Mouse (Mus musculus) hindbrain, postnatal 0 days (tissue): Measurements from ENCODE around the gene Peli2. TPM values are rescaled to one million over a fixed set of nuclear protein-coding genes. Genes with fewer than 3 reads are reported as not detected.

Experiments
- ATAC-seq: fragments of 200-750 bp; cut with Nextera tagmentation; 2 replicates; pipeline ENCODE4 v1.8.0; 2017; ENCODE audit warnings: mild to moderate bottlenecking, moderate TSS enrichment, moderate library complexity
- DNase-seq: peaks from one replicate; pipeline ENCODE4 v3.0.0-alpha.2; 2015; ENCODE audit warnings: low spot score
- H3K27ac ChIP-seq: fragments of 300-500 bp; sonication (generic); 2 replicates; pipeline ENCODE4 v1.5.1; 2014; ENCODE audit warnings: mild to moderate bottlenecking
- H3K27me3 ChIP-seq: fragments of 300-500 bp; sonication (generic); 2 replicates; pipeline ENCODE4 v1.6.1; 2014; ENCODE audit warnings: low read length, mixed read lengths; ENCODE audit not compliant: insufficient read depth
- H3K36me3 ChIP-seq: fragments of 300-500 bp; sonication (generic); 2 replicates; pipeline ENCODE4 v1.6.1; 2014; ENCODE audit warnings: low read length, mixed read lengths; ENCODE audit not compliant: insufficient read depth
- H3K4me1 ChIP-seq: fragments of 300-500 bp; sonication (generic); 2 replicates; pipeline ENCODE4 v1.6.1; 2014; ENCODE audit warnings: antibody characterized with exemption, low read length, mixed read lengths; ENCODE audit not compliant: insufficient read depth
- H3K4me2 ChIP-seq: fragments of 300-500 bp; sonication (generic); 2 replicates; pipeline ENCODE4 v1.6.1; 2014; ENCODE audit warnings: low read depth, mild to moderate bottlenecking, low read length, moderate library complexity, mixed read lengths
- H3K4me3 ChIP-seq: fragments of 300-500 bp; sonication (generic); 2 replicates; pipeline ENCODE4 v1.5.1; 2014; ENCODE audit warnings: low read length
- H3K9ac ChIP-seq: fragments of 300-500 bp; sonication (generic); replicated peaks from 2 replicates; pipeline ENCODE4 v1.6.1; 2014; ENCODE audit warnings: mild to moderate bottlenecking, low read length, moderate library complexity, mixed read lengths
- H3K9me3 ChIP-seq: fragments of 300-500 bp; sonication (generic); 2 replicates; pipeline ENCODE4 v1.6.1; 2016; ENCODE audit warnings: low read length, mixed read lengths
- CTCF ChIP-seq: IDR thresholded peaks from 2 replicates; pipeline ENCODE4 v1.5.1; 2016; ENCODE audit warnings: antibody characterized with exemption, control low read depth, low read depth
- WGBS: fragments of 180-500 bp; shearing (Covaris S2); extraction: QIAGEN DNeasy Blood & Tissue Kit; methylation state at CpG from one replicate; pipeline ENCODE4 v1.1.7; 2014; 5-methylcytosine and 5-hydroxymethylcytosine counted together
- polyA plus RNA-seq: library from polyadenylated mRNA; unstranded; fragments of >200 nt; fragmentation: Nextera tagmentation; extraction: Ambion mirVana; gene quantifications from 2 replicates; pipeline ENCODE4 v1.2.1, GENCODE M21; 2015
- total RNA-seq: library from RNA; depleted of rRNA; stranded (reverse); fragments of >200 nt; gene quantifications from 2 replicates; pipeline ENCODE4 v1.2.3, GENCODE M21; 2014

Peli2 gene
- total and polyA plus RNA-seq, 2 experiments from 2014 or later = 16.5 to 38.8 TPM

DNA sequence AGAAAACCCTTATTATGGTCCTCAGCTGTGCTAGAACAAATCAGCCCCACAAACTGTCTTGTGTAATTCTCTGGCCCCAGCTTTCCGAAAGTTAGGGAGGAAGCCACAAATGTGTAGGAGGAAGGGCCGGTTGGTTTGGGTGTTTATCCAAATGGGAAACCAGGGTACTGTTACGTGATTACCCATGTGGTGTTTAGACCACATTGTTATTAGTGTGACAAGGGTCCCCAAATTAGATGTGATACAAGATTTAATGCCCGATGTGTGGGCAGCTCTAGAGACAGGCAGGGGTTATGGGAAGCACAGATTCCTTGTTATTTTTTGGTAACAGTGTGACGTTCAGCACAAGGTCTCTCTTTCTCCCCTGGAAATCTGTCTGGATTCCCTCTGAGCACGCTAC, 28.0 kb downstream of the Peli2 start:
- 94% methylated on average over 6 of the region's 6 CpGs for WGBS
- no peak for ATAC-seq

DNA sequence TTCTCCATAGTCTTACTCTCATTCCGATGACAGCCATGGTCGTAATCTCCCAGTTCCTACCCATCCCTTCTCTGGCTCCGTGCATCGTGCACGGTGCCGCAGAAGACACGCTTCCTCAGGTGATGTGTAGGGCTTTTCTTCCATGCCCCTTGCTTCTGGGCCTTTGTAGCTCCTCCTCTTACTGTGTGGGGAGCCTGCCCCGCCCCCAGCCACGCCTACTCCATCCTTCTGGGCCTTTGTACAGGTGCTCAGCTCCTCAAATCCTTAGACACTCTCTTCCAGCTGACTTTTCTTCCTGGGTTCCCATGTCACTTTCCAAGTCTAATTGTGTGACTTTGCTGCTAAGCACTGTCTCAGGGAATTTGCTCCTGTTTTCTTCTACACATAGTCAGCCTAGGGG, 28.7 kb downstream of the Peli2 start:
- WGBS = 91% methylated on average over 9 of the region's 9 CpGs
- Histone ChIP-seq H3K36me3 (no peaks in the 10 kb centered on the region), H3K4me3 (no peak overlapping the region), H3K9me3 (no peaks in the 10 kb centered on the region), H3K4me1 (no peaks in the 10 kb centered on the region), H3K27ac (no peak overlapping the region), H3K9ac (no peak overlapping the region), H3K4me2 (no peak overlapping the region), H3K27me3 (no peaks in the 10 kb centered on the region)
- ATAC-seq (no peak), DNase-seq (no peak)
- TF ChIP-seq CTCF = no peak

More for the DNA sequence above, 28.0 kb downstream of the Peli2 start:
- Histone ChIP-seq H3K27me3 (no peaks in the 10 kb centered on the region), H3K4me1 (no peaks in the 10 kb centered on the region; the same call in 1 of the 2 replicates), H3K4me3 (no peak overlapping the region), H3K9ac (no peak overlapping the region), H3K36me3 (no peaks in the 10 kb centered on the region), H3K27ac (no peak overlapping the region), H3K4me2 (no peak overlapping the region), H3K9me3 (no peaks in the 10 kb centered on the region)
- DNase-seq = no peak
- no peak for TF ChIP-seq CTCF

DNA sequence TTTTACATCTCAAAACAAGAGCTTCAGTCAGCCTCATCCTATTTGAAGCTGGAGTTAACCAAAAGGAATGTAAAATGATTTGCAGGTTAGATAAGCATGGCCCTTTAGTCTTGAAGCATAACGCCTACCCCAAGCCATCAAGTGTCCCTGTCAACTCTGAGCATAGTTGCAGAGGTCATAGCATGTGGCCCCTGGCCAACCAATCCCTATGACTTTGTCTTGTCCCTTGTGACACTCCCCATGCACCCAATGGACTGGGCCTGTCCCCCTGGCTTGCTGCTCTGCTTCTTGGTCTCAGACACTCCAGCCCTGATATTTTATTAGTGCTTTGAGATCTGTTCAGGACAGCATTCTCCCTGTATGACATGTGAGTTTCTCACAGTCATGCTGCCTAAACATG, 30.3 kb downstream of the Peli2 start:
- WGBS = 80% methylated on average over 1 of the region's 1 CpGs

DNA sequence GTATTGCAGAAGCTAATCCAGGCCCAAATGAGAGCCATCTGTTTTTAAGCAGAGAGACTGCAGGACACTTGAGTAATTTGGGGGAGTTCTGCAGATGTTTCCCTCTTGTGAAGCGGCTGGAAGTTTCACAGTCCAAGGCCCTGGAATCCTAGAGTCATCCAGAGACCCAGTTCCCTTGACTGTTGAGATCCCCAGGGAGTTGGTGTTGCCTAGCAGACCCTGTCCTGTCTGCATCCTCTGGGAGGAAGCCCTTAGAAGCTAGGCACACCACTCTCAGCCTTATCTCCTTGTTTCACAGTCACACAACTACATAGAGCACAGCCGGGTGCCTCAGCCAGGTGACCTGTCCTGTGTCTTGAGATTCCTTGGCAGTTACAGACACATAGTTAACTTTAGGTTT, 30.9 kb downstream of the Peli2 start:
- Histone ChIP-seq H3K4me2 (no peak overlapping the region), H3K36me3 (no peaks in the 10 kb centered on the region), H3K27me3 (no peaks in the 10 kb centered on the region), H3K9me3 (no peaks in the 10 kb centered on the region), H3K4me3 (no peak overlapping the region), H3K4me1 (no peaks in the 10 kb centered on the region), H3K27ac (no peak overlapping the region), H3K9ac (no peak overlapping the region)
- ATAC-seq (no peak), DNase-seq (no peak)
- WGBS = 86% methylated on average over 2 of the region's 2 CpGs
- TF ChIP-seq CTCF = no peak

More for the DNA sequence above, 30.3 kb downstream of the Peli2 start:
- Histone ChIP-seq H3K9me3 (no peaks in the 10 kb centered on the region), H3K27ac (no peak overlapping the region), H3K36me3 (no peaks in the 10 kb centered on the region), H3K9ac (no peak overlapping the region), H3K27me3 (no peaks in the 10 kb centered on the region), H3K4me1 (no peaks in the 10 kb centered on the region), H3K4me2 (no peak overlapping the region), H3K4me3 (no peak overlapping the region)
- no peak for TF ChIP-seq CTCF
- ATAC-seq (no peak), DNase-seq (no peak)

DNA sequence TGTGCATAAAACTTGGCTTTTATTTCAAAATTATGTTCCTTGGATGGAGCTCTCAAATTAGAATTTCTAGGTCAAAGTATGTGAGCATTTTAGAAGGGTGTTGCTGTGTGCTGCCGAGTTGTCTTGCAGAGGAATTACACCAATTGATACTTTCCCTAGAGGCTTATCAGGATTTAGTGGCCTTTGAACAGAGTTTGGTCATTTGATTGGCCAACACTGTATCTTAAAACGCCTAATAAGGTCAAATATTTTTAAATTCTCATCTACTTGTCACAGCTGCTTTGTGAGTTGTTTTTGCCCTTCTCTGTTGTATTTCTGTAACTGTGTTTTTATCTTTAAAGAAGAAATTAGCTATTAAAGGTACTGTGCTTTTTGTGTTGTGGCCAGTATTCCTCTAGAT, 32.4 kb downstream of the Peli2 start:
- ATAC-seq (no peak), DNase-seq (no peak)
- Histone ChIP-seq H3K4me2 (no peak overlapping the region), H3K9me3 (no peaks in the 10 kb centered on the region), H3K9ac (no peak overlapping the region), H3K4me1 (no peaks in the 10 kb centered on the region), H3K36me3 (no peaks in the 10 kb centered on the region), H3K27ac (no peak overlapping the region), H3K4me3 (no peak overlapping the region), H3K27me3 (no peaks in the 10 kb centered on the region)
- TF ChIP-seq CTCF = no peak
- 86% methylated on average over 2 of the region's 2 CpGs for WGBS

DNA sequence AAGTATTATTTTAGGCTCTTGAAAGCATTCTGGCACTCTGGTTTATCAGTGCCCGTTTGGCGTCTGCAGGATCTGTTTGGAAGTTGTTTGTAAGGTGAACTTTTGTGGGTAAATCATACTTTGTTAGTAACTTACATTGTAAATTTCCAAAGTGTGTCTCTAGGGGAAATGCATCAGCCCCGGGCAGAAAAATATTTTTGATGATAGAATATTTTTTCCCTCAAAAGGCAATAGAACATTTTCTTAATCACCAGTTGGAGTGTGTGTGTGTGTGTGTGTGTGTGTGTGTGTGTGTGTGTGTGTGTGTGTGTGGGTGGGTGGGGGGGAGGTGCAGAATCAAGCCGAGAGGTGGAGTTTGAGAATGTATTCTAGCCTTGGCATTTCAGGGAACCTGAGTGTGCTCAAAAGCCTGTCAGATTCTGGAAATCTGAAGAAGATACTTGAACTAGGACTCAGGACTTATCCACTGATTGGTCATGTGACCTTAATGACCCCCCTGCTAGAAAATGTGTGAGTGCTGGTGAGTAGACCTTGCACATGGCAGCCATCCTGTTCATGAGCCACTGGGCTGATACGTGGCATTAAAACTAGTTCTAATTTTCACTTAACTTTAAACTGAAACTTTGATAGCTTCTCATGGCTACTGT, 33.4 kb downstream of the Peli2 start:
- no peaks in the 10 kb centered on the region for H3K27me3 ChIP-seq
- no peaks in the 10 kb centered on the region for H3K36me3 ChIP-seq
- 85% methylated on average over 5 of the region's 5 CpGs for WGBS
- H3K9ac ChIP-seq = no peak overlapping the region
- H3K4me2 ChIP-seq = no peak overlapping the region
- H3K27ac ChIP-seq = no peak overlapping the region
- no peaks in the 10 kb centered on the region for H3K9me3 ChIP-seq
- no peaks in the 10 kb centered on the region for H3K4me1 ChIP-seq
- DNase-seq (no peak), ATAC-seq (no peak)
- H3K4me3 ChIP-seq = no peak overlapping the region
- no peak for TF ChIP-seq CTCF

DNA sequence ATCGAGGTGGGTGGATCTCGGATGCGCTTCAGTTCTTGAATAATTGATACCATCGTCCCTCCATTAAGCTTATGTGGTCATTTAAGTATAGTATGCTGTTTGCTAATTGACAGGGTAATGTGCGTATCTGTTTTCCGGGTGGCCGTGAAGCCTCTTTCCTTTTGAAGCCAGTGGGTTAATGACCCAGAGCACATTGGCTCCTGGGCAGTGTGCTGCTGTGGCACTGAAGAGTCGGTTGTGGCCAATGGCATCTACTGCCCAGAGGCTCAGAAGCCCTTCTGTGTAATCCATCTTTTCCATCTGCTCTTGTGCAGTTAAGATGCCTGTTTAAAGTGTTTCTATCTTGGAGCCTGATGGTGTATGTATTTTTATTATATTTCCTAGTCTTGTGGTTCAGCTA, 34.0 kb downstream of the Peli2 start:
- ATAC-seq (no peak), DNase-seq (no peak)
- no peak overlapping the region for H3K4me2 ChIP-seq
- no peak overlapping the region for H3K4me3 ChIP-seq
- H3K27me3 ChIP-seq = no peaks in the 10 kb centered on the region
- 67% methylated on average over 8 of the region's 8 CpGs for WGBS
- H3K9me3 ChIP-seq = no peaks in the 10 kb centered on the region
- H3K36me3 ChIP-seq = no peaks in the 10 kb centered on the region
- TF ChIP-seq CTCF = no peak
- H3K9ac ChIP-seq = no peak overlapping the region
- H3K27ac ChIP-seq = no peak overlapping the region
- H3K4me1 ChIP-seq = no peaks in the 10 kb centered on the region
